Mouse (Mus musculus): ENCODE measurements around the gene Metap2. TPM values are rescaled to one million over a fixed set of nuclear protein-coding genes. Genes with fewer than 3 reads are reported as not detected.

Gene Metap2
- polyA plus RNA-seq, 1 experiment = 146 TPM

DNA sequence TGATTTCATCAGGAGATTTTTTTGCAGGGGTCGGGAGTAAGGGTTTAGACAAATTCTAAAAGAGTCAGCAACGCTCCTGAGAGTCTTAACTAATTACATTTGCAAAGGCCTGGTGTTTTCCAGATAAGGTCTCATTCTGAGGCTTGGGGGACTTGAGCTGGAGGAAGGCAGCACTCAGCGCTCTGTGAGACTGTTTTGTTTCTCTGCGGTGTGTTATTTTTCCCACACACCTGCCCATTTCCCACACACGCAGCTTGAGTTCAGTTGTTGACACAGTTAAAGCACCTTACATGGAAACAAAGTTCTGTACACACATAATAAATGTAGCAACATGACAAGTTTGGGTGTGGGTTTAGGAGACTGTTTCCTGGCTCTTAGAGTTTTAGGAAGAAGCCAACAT, 35.1 kb upstream of the Metap2 start:
- Histone ChIP-seq H3K4me3 (replicated peaks) (no peak overlapping the region), H3K4me1 (ENCODE audit: control insufficient read depth) (no peaks in the 10 kb centered on the region), H3K36me3 (ENCODE audit: control insufficient read depth) (no peaks in the 10 kb centered on the region), H3K9me3 (ENCODE audit: control insufficient read depth, low read length) (peaks cover 2% of the 10 kb centered on the region; the same call in 1 of the 2 replicates), H3K27me3 (ENCODE audit: control insufficient read depth) (peaks cover 3% of the 10 kb centered on the region)
- no peak for TF ChIP-seq TAL1 (IDR thresholded peaks at IDR 0.05; ENCODE audit: low read length)
- TF ChIP-seq GATA1 (IDR thresholded peaks at IDR 0.05; ENCODE audit: low read length) = no peak

DNA sequence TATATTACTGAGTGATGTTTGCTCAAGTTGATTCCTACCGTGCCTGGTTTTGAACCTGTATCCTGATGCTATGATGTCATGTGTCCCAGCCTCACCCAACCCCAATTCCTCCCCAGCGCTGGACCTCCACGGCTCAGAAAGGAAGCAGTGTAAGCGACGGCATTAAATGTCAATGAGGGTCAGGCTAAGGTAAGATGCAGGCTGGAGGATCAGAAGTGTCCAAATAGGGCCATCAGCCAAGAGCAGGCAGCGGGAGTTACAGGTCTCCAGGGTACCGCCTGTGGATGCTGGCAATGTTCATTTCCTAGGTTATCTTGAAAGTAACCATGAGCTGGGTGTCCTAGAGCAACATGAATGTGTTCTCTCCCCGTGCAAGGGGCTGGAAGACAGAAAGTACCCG, 34.5 kb upstream of the Metap2 start:
- Histone ChIP-seq H3K36me3 (ENCODE audit: control insufficient read depth) (no peaks in the 10 kb centered on the region), H3K4me1 (ENCODE audit: control insufficient read depth) (no peaks in the 10 kb centered on the region), H3K27me3 (ENCODE audit: control insufficient read depth) (peaks cover 3% of the 10 kb centered on the region), H3K9me3 (ENCODE audit: control insufficient read depth, low read length) (peaks cover under 1% of the 10 kb centered on the region; the same call in 1 of the 2 replicates), H3K4me3 (replicated peaks) (no peak overlapping the region)
- TF ChIP-seq GATA1 (IDR thresholded peaks at IDR 0.05; ENCODE audit: low read length) (no peak), TAL1 (IDR thresholded peaks at IDR 0.05; ENCODE audit: low read length) (no peak)

DNA sequence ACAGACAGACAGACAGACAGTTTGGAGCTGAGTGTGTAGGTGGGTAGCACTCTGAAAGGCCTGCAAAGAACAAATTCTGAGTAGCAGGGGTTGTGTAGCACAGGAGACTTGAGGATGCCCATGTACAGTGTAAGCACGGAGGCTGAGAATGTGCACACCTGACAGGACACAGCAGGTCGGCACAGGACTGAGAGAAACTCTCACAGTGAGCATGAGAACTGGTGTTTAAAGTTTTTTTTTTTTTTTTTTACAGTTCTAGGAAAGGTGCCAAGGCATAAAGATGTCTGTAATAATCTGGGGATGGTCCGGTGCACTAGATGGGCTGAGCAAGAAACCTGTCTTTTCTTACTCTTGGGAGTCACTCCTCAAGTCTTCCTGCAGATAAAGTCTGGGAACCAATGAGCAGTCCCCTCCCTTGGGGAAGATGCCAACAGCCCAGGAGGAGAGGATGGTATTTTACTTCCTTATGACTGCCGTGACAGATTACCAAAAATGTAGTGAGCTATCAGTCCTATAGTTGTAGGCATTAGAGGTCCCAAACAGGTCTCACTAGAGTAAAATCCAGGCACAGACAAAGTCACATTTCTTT, 33.4 kb upstream of the Metap2 start:
- TF ChIP-seq TAL1 (IDR thresholded peaks at IDR 0.05; ENCODE audit: low read length) = no peak
- TF ChIP-seq GATA1 (IDR thresholded peaks at IDR 0.05; ENCODE audit: low read length) = no peak
- no peaks in the 10 kb centered on the region for H3K36me3 ChIP-seq (ENCODE audit: control insufficient read depth)
- H3K4me3 ChIP-seq (replicated peaks) = no peak overlapping the region
- peaks cover 3% of the 10 kb centered on the region for H3K27me3 ChIP-seq (ENCODE audit: control insufficient read depth)
- H3K9me3 ChIP-seq (ENCODE audit: control insufficient read depth, low read length) = no peaks in the 10 kb centered on the region
- H3K4me1 ChIP-seq (ENCODE audit: control insufficient read depth) = no peaks in the 10 kb centered on the region

DNA sequence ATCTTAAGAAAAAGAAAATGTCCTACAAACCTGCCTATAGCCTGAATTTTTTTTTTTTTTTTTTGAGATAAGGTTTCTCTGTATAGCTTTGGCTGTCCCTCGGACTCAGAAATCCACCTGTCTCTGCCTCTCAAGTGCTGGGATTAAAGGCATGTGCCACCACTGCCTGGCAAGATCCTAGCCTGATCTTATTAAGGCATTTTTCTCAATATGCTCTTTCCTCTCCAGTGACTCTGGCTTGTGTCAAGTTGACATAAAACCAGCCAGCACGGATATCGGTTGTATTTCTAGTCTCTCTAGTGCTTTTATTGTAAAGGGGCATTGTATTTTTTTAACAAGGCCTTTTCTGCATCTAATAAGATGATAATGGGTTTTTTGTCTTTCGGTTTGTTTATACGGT, 27.8 kb upstream of the Metap2 start:
- Histone ChIP-seq H3K27me3 (ENCODE audit: control insufficient read depth) (no peaks in the 10 kb centered on the region), H3K9me3 (ENCODE audit: control insufficient read depth, low read length) (no peaks in the 10 kb centered on the region), H3K4me1 (ENCODE audit: control insufficient read depth) (peaks cover 4% of the 10 kb centered on the region), H3K36me3 (ENCODE audit: control insufficient read depth) (no peaks in the 10 kb centered on the region), H3K4me3 (replicated peaks) (no peak overlapping the region)
- TF ChIP-seq TAL1 (IDR thresholded peaks at IDR 0.05; ENCODE audit: low read length) = no peak
- TF ChIP-seq GATA1 (IDR thresholded peaks at IDR 0.05; ENCODE audit: low read length) = no peak

DNA sequence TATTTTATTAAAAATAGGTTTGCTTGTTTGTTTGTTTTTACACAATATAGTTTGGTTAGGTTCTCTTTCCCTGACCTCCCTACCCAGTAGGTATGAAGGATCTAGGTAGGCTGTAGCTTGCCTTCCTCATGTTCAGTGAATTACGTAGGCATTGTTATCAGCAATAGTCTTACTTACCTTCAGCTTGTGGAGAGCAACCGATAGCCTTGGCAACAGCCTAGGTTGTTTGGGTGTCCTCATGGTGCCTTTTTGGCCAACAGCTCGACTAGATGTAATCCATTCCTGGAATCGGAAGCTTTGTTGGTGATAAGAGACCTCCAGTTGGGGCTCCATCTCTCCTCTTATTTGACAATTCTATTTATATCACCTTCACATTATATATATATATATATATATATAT, 24.3 kb upstream of the Metap2 start:
- Histone ChIP-seq H3K4me1 (ENCODE audit: control insufficient read depth) (peaks cover 22% of the 10 kb centered on the region), H3K36me3 (ENCODE audit: control insufficient read depth) (no peaks in the 10 kb centered on the region), H3K27me3 (ENCODE audit: control insufficient read depth) (peaks cover 6% of the 10 kb centered on the region), H3K4me3 (replicated peaks) (no peak overlapping the region), H3K9me3 (ENCODE audit: control insufficient read depth, low read length) (peaks cover 2% of the 10 kb centered on the region; the same call in 1 of the 2 replicates)
- TF ChIP-seq GATA1 (IDR thresholded peaks at IDR 0.05; ENCODE audit: low read length) = no peak
- TF ChIP-seq TAL1 (IDR thresholded peaks at IDR 0.05; ENCODE audit: low read length) = no peak

DNA sequence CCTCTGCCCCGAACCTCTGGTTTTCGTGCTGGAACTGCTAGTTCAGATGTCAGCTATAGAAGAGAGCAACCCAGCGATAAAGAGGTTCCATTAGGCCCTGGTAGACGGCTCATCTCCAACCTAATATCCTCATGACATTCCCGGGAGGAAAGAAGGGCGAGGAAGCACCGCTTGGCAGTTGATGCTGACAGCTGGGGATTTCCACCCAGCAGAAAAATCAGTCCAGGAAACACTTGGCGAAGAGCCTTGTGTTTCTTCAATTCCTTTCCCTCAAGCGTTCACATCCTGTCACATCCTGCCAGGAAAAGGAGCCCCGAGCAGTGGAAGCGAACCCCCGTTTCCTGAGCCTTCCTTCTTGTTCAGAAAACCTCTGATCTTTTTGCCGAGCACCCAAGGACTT, 22.3 kb upstream of the Metap2 start:
- H3K9me3 ChIP-seq (ENCODE audit: control insufficient read depth, low read length) = peaks cover 2% of the 10 kb centered on the region; the same call in 1 of the 2 replicates
- peaks cover 32% of the 10 kb centered on the region for H3K4me1 ChIP-seq (ENCODE audit: control insufficient read depth)
- H3K36me3 ChIP-seq (ENCODE audit: control insufficient read depth) = no peaks in the 10 kb centered on the region
- TF ChIP-seq TAL1 (IDR thresholded peaks at IDR 0.05; ENCODE audit: low read length) = no peak
- TF ChIP-seq GATA1 (IDR thresholded peaks at IDR 0.05; ENCODE audit: low read length) = no peak
- H3K27me3 ChIP-seq (ENCODE audit: control insufficient read depth) = peaks cover 6% of the 10 kb centered on the region
- H3K4me3 ChIP-seq (replicated peaks) = no peak overlapping the region

DNA sequence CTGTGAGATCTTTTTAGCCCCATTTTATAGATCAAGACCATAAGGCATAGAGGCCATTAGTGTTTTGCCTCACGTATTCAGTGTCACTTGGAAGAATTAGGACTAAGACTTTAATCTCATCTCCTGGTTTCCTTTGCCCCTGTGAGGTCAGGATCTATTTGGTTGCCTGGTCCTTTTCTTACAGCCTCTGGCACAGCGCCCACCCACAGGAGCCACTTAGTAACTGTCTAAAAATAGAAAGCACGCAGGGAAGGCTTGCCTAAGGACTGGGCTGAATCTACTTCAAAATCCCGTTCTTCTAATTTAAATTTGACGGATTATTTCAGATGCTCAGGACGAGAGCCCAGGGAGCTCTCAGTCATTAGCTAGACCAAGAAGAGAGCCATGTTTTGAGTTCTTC, 21.8 kb upstream of the Metap2 start:
- Histone ChIP-seq H3K4me3 (replicated peaks) (no peak overlapping the region), H3K36me3 (ENCODE audit: control insufficient read depth) (no peaks in the 10 kb centered on the region), H3K9me3 (ENCODE audit: control insufficient read depth, low read length) (peaks cover 2% of the 10 kb centered on the region; the same call in 1 of the 2 replicates), H3K4me1 (ENCODE audit: control insufficient read depth) (peaks cover 35% of the 10 kb centered on the region), H3K27me3 (ENCODE audit: control insufficient read depth) (peaks cover 6% of the 10 kb centered on the region)
- TF ChIP-seq TAL1 (IDR thresholded peaks at IDR 0.05; ENCODE audit: low read length) = no peak
- no peak for TF ChIP-seq GATA1 (IDR thresholded peaks at IDR 0.05; ENCODE audit: low read length)

DNA sequence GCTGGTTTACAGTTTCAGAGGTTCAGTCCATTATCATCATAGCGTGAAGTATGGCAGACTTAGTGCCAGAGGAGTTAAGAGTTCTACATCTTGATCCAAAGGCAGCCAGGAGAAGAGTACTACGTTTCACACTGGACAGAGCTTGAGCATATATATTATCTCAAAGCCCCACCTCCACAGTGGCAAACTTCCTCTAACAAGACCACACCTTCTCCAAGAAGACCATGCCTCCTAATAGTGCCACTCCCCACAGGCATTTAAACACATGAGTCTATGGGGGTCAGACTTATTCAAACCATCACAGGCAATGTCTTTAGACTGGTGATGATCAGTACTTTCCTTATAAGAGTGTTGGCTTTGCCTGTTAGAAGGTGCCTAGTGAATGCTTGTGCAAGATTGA, 21.2 kb upstream of the Metap2 start:
- Histone ChIP-seq H3K4me3 (replicated peaks) (no peak overlapping the region), H3K9me3 (ENCODE audit: control insufficient read depth, low read length) (peaks cover 2% of the 10 kb centered on the region; the same call in 1 of the 2 replicates), H3K27me3 (ENCODE audit: control insufficient read depth) (peaks cover 6% of the 10 kb centered on the region), H3K4me1 (ENCODE audit: control insufficient read depth) (peaks cover 41% of the 10 kb centered on the region), H3K36me3 (ENCODE audit: control insufficient read depth) (no peaks in the 10 kb centered on the region)
- TF ChIP-seq GATA1 (IDR thresholded peaks at IDR 0.05; ENCODE audit: low read length) (no peak), TAL1 (IDR thresholded peaks at IDR 0.05; ENCODE audit: low read length) (no peak)

DNA sequence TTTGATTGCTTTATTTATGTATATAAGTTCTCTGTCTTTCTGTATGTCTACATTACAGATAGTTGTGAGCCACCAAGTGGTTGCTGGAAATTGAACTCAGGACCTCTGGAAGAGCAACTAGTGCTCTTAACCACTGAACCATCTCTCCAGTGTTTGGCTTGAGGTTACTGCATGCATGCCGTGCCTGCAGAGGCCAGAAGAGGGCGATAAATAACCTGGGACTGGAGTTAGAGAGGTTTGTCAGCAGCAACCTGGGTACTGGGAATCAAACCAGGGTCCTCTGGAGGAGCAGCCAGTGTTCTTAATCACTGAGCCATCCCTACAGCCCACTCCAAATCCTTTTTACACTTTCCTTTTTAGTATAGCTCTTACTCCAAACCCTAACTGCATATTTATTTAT, 19.9 kb upstream of the Metap2 start:
- TF ChIP-seq TAL1 (IDR thresholded peaks at IDR 0.05; ENCODE audit: low read length) (no peak), GATA1 (IDR thresholded peaks at IDR 0.05; ENCODE audit: low read length) (no peak)
- Histone ChIP-seq H3K9me3 (ENCODE audit: control insufficient read depth, low read length) (peaks cover 2% of the 10 kb centered on the region; the same call in 1 of the 2 replicates), H3K4me3 (replicated peaks) (no peak overlapping the region), H3K4me1 (ENCODE audit: control insufficient read depth) (peaks cover 54% of the 10 kb centered on the region), H3K27me3 (ENCODE audit: control insufficient read depth) (peaks cover 6% of the 10 kb centered on the region), H3K36me3 (ENCODE audit: control insufficient read depth) (no peaks in the 10 kb centered on the region)
